Mouse (Mus musculus): ENCODE data around the gene Sstr5.

Gene Sstr5

DNA sequence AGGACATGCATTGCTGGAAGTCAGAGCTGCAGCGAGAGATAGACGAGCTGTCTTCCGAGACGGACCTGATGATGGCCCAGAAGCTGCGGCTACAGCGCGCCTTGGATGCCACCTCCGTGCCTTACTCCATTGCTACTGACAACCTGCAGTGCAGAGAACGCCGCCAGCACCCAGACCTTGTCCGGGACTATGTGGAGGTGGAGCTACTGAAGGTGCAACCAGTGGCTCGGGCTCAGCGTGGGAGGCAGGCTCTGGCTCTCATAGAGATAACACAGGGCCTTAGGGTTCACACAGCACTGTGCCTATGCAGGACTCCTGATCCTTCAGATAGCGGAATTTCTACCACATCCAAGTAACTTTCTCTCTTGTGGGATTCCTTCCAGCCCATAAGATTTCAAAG is 25.0 kb downstream of the Sstr5 start:
- DNase-seq (ENCODE audit: low spot score): no peak

- DNase-seq (ENCODE audit: low spot score): no peak
These were observed 25.7 kb downstream of the Sstr5 start for GRCm38 (mm10) chr17:25471418-25471817.

DNA sequence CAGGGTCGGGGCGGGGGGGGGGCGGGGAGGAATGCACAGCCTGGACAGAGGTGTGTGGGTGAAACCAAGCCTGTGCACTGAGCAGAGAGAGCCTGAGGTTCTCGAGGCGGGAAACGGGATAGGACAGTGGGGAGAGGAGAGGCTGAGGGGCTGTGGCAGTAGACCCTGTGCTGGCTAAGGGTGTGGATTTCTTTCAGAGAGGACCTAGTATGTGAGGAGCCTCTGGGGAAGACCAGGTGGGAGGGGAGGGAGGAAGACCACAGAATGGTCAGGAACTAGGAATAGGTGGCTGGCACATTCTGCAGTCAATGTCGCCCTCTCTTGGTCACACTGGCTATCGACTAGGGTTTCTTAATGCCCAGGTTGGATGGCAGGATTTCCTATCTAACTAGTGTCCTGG is 27.3 kb downstream of the Sstr5 start:
- peak; percentile 58 for DNase-seq (ENCODE audit: low spot score)

- DNase-seq (ENCODE audit: low spot score): no peak
These were observed 28.8 kb downstream of the Sstr5 start for GRCm38 (mm10) chr17:25468301-25468700.

DNA sequence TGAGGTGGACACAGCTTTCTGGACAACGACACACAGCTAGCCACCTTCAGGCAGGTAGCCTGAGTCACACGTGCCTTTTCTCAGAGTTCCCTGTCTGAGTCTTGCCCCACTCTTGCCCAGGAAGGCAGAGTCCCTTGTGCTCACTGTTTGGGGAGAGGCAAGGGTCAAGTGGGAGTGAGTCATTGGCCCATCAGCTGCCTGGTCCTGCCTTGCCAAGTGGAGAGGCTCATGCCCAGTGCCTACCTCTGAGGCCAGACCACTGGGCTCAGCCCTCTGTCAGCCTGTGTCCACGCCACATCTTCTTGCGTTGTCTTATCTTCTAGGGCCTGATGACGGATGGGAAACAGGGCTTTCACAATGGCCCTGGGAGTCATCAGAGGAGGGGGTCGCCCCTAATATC is 29.3 kb downstream of the Sstr5 start:
- DNase-seq (ENCODE audit: low spot score): no peak

GRCm38 (mm10) chr17:25466257-25466656 is 30.8 kb downstream of the Sstr5 start:
- no peak for DNase-seq (ENCODE audit: low spot score)

GRCm38 (mm10) chr17:25464091-25464490 is 33.0 kb downstream of the Sstr5 start:
- DNase-seq (ENCODE audit: low spot score): no peak

- no peak for DNase-seq (ENCODE audit: low spot score)
These were observed 33.7 kb downstream of the Sstr5 start for GRCm38 (mm10) chr17:25463326-25463945.

- DNase-seq (ENCODE audit: low spot score): no peak
These were observed 34.7 kb downstream of the Sstr5 start for GRCm38 (mm10) chr17:25462236-25462875.

GRCm38 (mm10) chr17:25456540-25456939 is 40.5 kb downstream of the Sstr5 start:
- no peak for DNase-seq (ENCODE audit: low spot score)

GRCm38 (mm10) chr17:25454272-25454671 is 42.8 kb downstream of the Sstr5 start, which contains the start of gene Tekt4:
Gene Tekt4 (plus strand): TSS chr17:25454615.
- DNase-seq (ENCODE audit: low spot score): no peak

- DNase-seq (ENCODE audit: low spot score): no peak
These were observed 44.7 kb downstream of the Sstr5 start for GRCm38 (mm10) chr17:25452246-25452965.

GRCm38 (mm10) chr17:25450329-25450728 is 46.8 kb downstream of the Sstr5 start:
- no peak for DNase-seq (ENCODE audit: low spot score)

- DNase-seq (ENCODE audit: low spot score): no peak
These were observed 49.2 kb downstream of the Sstr5 start for GRCm38 (mm10) chr17:25447865-25448264.

DNA sequence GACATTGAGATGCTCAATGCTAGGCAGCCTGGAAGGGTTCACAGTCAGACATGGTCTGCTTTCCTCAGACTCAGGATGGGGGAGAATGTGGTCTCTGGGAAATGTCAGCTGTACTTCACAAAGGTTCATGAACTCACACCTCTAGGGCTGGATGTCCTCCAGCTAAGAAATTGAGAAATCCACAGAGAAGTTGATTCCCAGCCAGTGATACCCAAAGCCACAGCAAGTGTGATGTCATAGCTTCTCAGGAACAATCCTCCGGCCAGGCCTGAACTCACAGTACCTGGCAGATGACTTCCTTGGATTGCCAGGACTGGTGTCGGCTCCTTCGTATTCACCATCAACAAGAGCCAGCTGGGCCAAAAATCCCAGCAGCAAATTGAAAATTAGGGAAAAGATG is 51.2 kb downstream of the Sstr5 start:
- DNase-seq (ENCODE audit: low spot score): no peak

- no peak for DNase-seq (ENCODE audit: low spot score)
These were observed 52.0 kb downstream of the Sstr5 start for GRCm38 (mm10) chr17:25445074-25445473.

- DNase-seq (ENCODE audit: low spot score): no peak
These were observed 54.2 kb downstream of the Sstr5 start for GRCm38 (mm10) chr17:25442889-25443288.

DNA sequence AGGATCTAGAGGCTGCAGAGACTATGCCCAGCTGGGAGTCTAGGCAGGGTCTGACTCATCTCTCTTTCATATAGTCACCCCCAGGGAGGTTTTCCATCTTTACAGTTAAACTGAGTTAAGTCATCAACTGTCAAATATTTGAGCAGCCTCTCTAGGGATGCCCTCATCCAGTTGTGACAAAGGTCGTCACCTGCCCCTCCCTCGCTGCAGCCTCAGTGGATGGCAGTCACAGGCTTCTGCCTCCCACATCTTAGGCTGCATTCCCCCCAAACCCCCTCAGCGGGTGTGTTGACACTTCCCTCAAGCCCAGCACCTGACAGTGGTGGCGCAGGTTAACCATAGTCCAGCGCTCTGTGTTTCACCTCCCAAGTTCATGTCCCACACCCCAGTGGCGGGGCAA is 55.7 kb downstream of the Sstr5 start:
- no peak for DNase-seq (ENCODE audit: low spot score)
